Mouse (Mus musculus) midbrain, embryonic 13.5 days (tissue): ENCODE measurements around the gene Plk5. TPM values are rescaled to one million over a fixed set of nuclear protein-coding genes. Genes with fewer than 3 reads are reported as not detected.

Experiments used
- ATAC-seq: fragments of 200-750 bp; cut with Nextera tagmentation; 2 replicates; pipeline ENCODE4 v1.8.0; 2017; ENCODE audit warnings: mild to moderate bottlenecking, moderate TSS enrichment, moderate library complexity
- H3K27ac ChIP-seq: fragments of 300-500 bp; sonication (generic); 2 replicates; pipeline ENCODE4 v1.5.1; 2015; ENCODE audit warnings: inconsistent platforms, mild to moderate bottlenecking, moderate library complexity
- H3K27me3 ChIP-seq: fragments of 300-500 bp; sonication (generic); 2 replicates; pipeline ENCODE4 v1.6.1; 2015; ENCODE audit warnings: mild to moderate bottlenecking, inconsistent platforms
- H3K36me3 ChIP-seq: fragments of 300-500 bp; sonication (generic); 2 replicates; pipeline ENCODE4 v1.6.1; 2015; ENCODE audit warnings: mild to moderate bottlenecking, inconsistent platforms
- H3K4me1 ChIP-seq: fragments of 300-500 bp; sonication (generic); replicated peaks from 2 replicates; pipeline ENCODE4 v1.6.1; 2015; ENCODE audit warnings: inconsistent platforms
- H3K4me2 ChIP-seq: fragments of 300-500 bp; sonication (generic); replicated peaks from 2 replicates; pipeline ENCODE4 v1.6.1; 2015; ENCODE audit warnings: moderate library complexity, mild to moderate bottlenecking, inconsistent platforms
- H3K4me3 ChIP-seq: fragments of 300-500 bp; sonication (generic); replicated peaks from 2 replicates; pipeline ENCODE4 v1.5.1; 2015; ENCODE audit warnings: mild to moderate bottlenecking, inconsistent platforms
- H3K9ac ChIP-seq: fragments of 300-500 bp; sonication (generic); replicated peaks from 2 replicates; pipeline ENCODE4 v1.6.1; 2015; ENCODE audit warnings: mild to moderate bottlenecking, inconsistent platforms
- H3K9me3 ChIP-seq: fragments of 300-500 bp; sonication (generic); 2 replicates; pipeline ENCODE4 v1.6.1; 2016; ENCODE audit warnings: mild to moderate bottlenecking, inconsistent platforms
- WGBS: fragments of 180-500 bp; shearing (Covaris S2); methylation state at CpG from one replicate; pipeline ENCODE4 v1.1.7; 2015; 5-methylcytosine and 5-hydroxymethylcytosine counted together
- polyA plus RNA-seq: library from polyadenylated mRNA; unstranded; fragments of >200 nt; fragmentation: Nextera tagmentation; extraction: Ambion mirVana; gene quantifications from 2 replicates; pipeline ENCODE4 v1.2.1, GENCODE M21; 2015

Plk5 gene
- polyA plus RNA-seq, 1 experiment from 2014 or later: 0.96 TPM

GRCm38 (mm10) chr10:80321670-80322581 is 34.3 kb upstream of the Plk5 start:
- ATAC-seq: no peak
- H3K27me3 ChIP-seq: peaks cover 19% of the 10 kb centered on the region; the same call in 1 of the 2 replicates
- no peaks in the 10 kb centered on the region for H3K9me3 ChIP-seq
- H3K4me3 ChIP-seq: peak overlapping the region; percentile 45; the same call in 1 of the 2 replicates
- H3K4me1 ChIP-seq: peaks cover 36% of the 10 kb centered on the region
- H3K4me2 ChIP-seq: peak overlapping the region; percentile 80; the same call in 1 of the 2 replicates
- H3K36me3 ChIP-seq: peaks cover 24% of the 10 kb centered on the region
- 94% methylated on average over 21 of the region's 21 CpGs for WGBS
- H3K9ac ChIP-seq: no peak overlapping the region
- H3K27ac ChIP-seq: no peak overlapping the region

- H3K27ac ChIP-seq: no peak overlapping the region
- peaks cover 30% of the 10 kb centered on the region for H3K4me1 ChIP-seq
- ATAC-seq: no peak
- H3K27me3 ChIP-seq: peaks cover 19% of the 10 kb centered on the region; the same call in 1 of the 2 replicates
- H3K9ac ChIP-seq: peak overlapping the region; percentile 61
- H3K36me3 ChIP-seq: peaks cover 15% of the 10 kb centered on the region
- peak overlapping the region; percentile 80 for H3K4me2 ChIP-seq
- 5% methylated on average over 28 of the region's 28 CpGs for WGBS
- H3K4me3 ChIP-seq: peak overlapping the region; percentile 45
- no peaks in the 10 kb centered on the region for H3K9me3 ChIP-seq
Observed at GRCm38 (mm10) chr10:80322811-80323211, 33.4 kb upstream of the Plk5 start.

- Histone ChIP-seq H3K27ac (no peak overlapping the region), H3K27me3 (peaks cover 19% of the 10 kb centered on the region; the same call in 1 of the 2 replicates), H3K9me3 (no peaks in the 10 kb centered on the region), H3K9ac (peak overlapping the region; percentile 61), H3K4me1 (peaks cover 29% of the 10 kb centered on the region), H3K36me3 (peaks cover 8% of the 10 kb centered on the region), H3K4me2 (peak overlapping the region; percentile 80), H3K4me3 (peak overlapping the region; percentile 45)
- WGBS: under 1% methylated on average over 46 of the region's 46 CpGs
- ATAC-seq: peak; percentile 22; the same call in 1 of the 2 replicates
Observed at GRCm38 (mm10) chr10:80323261-80324119, 32.8 kb upstream of the Plk5 start.

GRCm38 (mm10) chr10:80324120-80325037 is 31.9 kb upstream of the Plk5 start:
- no peaks in the 10 kb centered on the region for H3K9me3 ChIP-seq
- no peak overlapping the region for H3K27ac ChIP-seq
- H3K4me1 ChIP-seq: peaks cover 25% of the 10 kb centered on the region
- WGBS: 78% methylated on average over 17 of the region's 17 CpGs
- peak overlapping the region; percentile 80 for H3K4me2 ChIP-seq
- peak overlapping the region; percentile 45; the same call in 1 of the 2 replicates for H3K4me3 ChIP-seq
- H3K9ac ChIP-seq: no peak overlapping the region
- H3K27me3 ChIP-seq: peaks cover 19% of the 10 kb centered on the region; the same call in 1 of the 2 replicates
- H3K36me3 ChIP-seq: no peaks in the 10 kb centered on the region
- ATAC-seq: no peak

DNA sequence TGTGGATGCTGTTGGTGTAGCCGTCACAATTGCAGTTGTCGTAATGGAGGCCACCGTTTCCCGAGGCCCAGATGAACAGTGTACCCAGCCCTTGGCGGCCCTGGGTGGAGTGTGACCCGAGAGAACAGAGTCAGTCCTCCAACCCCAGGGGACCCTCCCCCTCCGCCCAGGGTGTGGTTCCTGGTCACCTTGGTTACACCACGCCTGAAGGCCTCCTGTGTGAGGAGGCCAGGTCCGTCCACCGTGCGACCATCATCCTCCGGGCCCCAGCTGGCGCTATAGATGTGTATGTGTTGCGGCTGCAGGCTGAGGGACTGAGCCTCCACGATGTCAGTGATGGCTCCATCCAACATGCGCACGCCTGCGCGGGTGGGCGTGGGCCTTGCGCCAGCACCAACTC is 31.2 kb upstream of the Plk5 start:
- no peaks in the 10 kb centered on the region for H3K36me3 ChIP-seq
- WGBS: 84% methylated on average over 21 of the region's 21 CpGs
- H3K4me1 ChIP-seq: peaks cover 20% of the 10 kb centered on the region
- no peak overlapping the region for H3K9ac ChIP-seq
- peaks cover 19% of the 10 kb centered on the region; the same call in 1 of the 2 replicates for H3K27me3 ChIP-seq
- ATAC-seq: no peak
- H3K4me2 ChIP-seq: no peak overlapping the region
- no peaks in the 10 kb centered on the region for H3K9me3 ChIP-seq
- no peak overlapping the region for H3K27ac ChIP-seq
- no peak overlapping the region for H3K4me3 ChIP-seq

- no peaks in the 10 kb centered on the region for H3K36me3 ChIP-seq
- H3K4me1 ChIP-seq: peaks cover 15% of the 10 kb centered on the region
- no peak within 1 kb of the TSS for H3K27ac ChIP-seq
- H3K9ac ChIP-seq: peak within 1 kb of the TSS; percentile 59
- WGBS: 4% methylated on average over 36 of the region's 36 CpGs
- peak; percentile 95 for ATAC-seq
- H3K4me2 ChIP-seq: peak within 1 kb of the TSS; percentile 72
- H3K9me3 ChIP-seq: no peaks in the 10 kb centered on the region
- peaks cover 23% of the 10 kb centered on the region; the same call in 1 of the 2 replicates for H3K27me3 ChIP-seq
- H3K4me3 ChIP-seq: peak within 1 kb of the TSS; percentile 45
Observed at GRCm38 (mm10) chr10:80329273-80330081, 26.8 kb upstream of the Plk5 start, which contains the start of the genes Pcsk4 and Reep6. Gene Pcsk4 (minus strand): TSS chr10:80329498. Gene Reep6 (plus strand): TSS chr10:80329953.

GRCm38 (mm10) chr10:80330084-80330483 is 26.2 kb upstream of the Plk5 start:
- Histone ChIP-seq H3K4me3 (peak overlapping the region; percentile 45), H3K36me3 (no peaks in the 10 kb centered on the region), H3K4me1 (peaks cover 15% of the 10 kb centered on the region), H3K4me2 (peak overlapping the region; percentile 72), H3K27ac (no peak overlapping the region), H3K9me3 (no peaks in the 10 kb centered on the region), H3K9ac (peak overlapping the region; percentile 59), H3K27me3 (peaks cover 21% of the 10 kb centered on the region; the same call in 1 of the 2 replicates)
- 1% methylated on average over 41 of the region's 41 CpGs for WGBS
- no peak; the same call in 1 of the 2 replicates for ATAC-seq

GRCm38 (mm10) chr10:80330888-80331287 is 25.4 kb upstream of the Plk5 start:
- Histone ChIP-seq H3K27ac (no peak overlapping the region), H3K9me3 (no peaks in the 10 kb centered on the region), H3K4me1 (peaks cover 15% of the 10 kb centered on the region), H3K36me3 (no peaks in the 10 kb centered on the region), H3K27me3 (peaks cover 16% of the 10 kb centered on the region; the same call in 1 of the 2 replicates), H3K4me3 (no peak overlapping the region; the same call in 1 of the 2 replicates), H3K9ac (no peak overlapping the region), H3K4me2 (peak overlapping the region; percentile 72)
- no peak for ATAC-seq
- WGBS: 66% methylated on average over 2 of the region's 2 CpGs

DNA sequence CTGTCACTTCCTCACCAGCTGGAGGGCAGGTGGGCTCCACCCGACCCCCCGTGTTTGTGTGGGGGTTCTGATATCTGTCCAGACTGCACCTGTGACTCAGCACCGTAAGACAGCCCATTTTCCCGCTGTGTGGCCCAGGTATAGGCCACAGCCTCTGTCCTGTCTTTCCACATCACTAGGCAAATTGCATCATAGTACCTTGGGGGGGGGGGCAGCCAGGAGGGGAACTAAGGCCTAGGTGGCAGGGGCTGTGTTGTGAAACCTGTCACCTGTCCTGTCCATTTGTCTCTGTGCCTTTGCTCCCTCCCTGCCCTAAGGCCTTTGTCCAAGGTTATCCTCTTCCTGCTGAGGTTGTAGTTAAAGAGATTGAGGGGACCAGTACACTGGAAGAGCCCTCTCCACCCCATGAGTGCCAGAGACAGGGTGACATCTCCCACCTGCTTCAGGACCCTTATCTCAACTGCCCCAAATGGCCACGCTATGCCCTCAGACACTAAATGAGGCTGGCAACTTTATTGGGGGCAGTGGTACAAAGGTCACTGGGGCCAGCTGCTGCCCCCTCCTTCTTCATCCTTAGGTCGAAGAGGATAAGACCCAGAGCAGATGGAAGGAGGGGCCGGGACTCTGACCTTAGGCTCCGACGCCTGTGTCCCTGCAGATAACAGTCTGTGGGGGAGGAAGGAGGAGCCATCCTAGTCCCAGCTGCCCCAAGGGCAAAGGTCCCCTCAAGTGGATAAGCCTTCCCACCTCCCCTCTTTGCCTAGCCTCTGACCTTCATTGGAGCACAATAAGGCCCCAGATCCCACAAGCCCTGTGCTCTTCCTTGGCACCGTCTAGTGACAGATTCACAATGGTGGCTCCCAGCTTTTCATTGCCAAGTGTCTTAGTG is 24.4 kb upstream of the Plk5 start:
- no peak overlapping the region for H3K9ac ChIP-seq
- H3K4me3 ChIP-seq: no peak overlapping the region
- 65% methylated on average over 10 of the region's 10 CpGs for WGBS
- H3K27ac ChIP-seq: no peak overlapping the region
- no peak for ATAC-seq
- H3K4me1 ChIP-seq: peaks cover 15% of the 10 kb centered on the region
- no peak overlapping the region for H3K4me2 ChIP-seq
- no peaks in the 10 kb centered on the region for H3K9me3 ChIP-seq
- H3K36me3 ChIP-seq: no peaks in the 10 kb centered on the region
- peaks cover 14% of the 10 kb centered on the region; the same call in 1 of the 2 replicates for H3K27me3 ChIP-seq
